Mouse (Mus musculus): ENCODE measurements at regions not wholly inside any gene's neighbourhood (a gene's known extent, or its start where the extent isn't known, plus 50 kb on each side); places are given as distances from the start of the nearest gene placed in this dataset.

- Histone ChIP-seq H3K27me3 (replicated peaks) (no peaks in the 10 kb centered on the region), H3K9ac (no peak overlapping the region), H3K4me3 (no peak overlapping the region), H3K4me2 (no peak overlapping the region), H3K27ac (no peak overlapping the region), H3K36me3 (replicated peaks) (no peaks in the 10 kb centered on the region), H3K9me3 (no peaks in the 10 kb centered on the region), H3K4me1 (no peaks in the 10 kb centered on the region)
- WGBS, result 37% methylated on average over 3 of the region's 3 CpGs
- ATAC-seq (replicated peaks), result no peak
Measured at GRCm38 (mm10) chr13:101439517-101439916, 328.5 kb downstream of the Pik3r1 start.

DNA sequence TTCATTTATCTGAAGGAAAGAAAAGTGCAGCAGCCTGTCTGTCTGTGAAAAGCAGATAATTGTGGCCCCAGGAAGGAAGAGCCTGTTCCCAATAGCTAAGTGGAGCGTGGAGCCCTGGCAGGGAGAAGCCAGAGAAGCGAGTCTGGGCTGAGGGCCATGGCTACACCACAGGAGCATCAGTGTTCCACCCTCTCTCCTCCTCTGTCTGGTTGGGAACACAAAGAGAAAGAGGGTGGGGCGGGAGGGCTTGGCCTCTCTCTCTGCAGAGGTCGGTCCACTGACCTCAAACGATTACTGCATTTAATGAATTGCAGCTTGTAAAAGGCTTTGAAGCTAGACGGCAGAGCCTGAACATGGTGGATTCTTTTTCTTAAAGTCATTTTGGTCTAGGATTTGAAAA is 329.0 kb downstream of the Pik3r1 start:
- Histone ChIP-seq H3K9me3 (no peaks in the 10 kb centered on the region), H3K27ac (no peak overlapping the region), H3K9ac (no peak overlapping the region), H3K4me2 (no peak overlapping the region), H3K4me3 (no peak overlapping the region), H3K4me1 (no peaks in the 10 kb centered on the region), H3K36me3 (replicated peaks) (no peaks in the 10 kb centered on the region), H3K27me3 (replicated peaks) (no peaks in the 10 kb centered on the region)
- 15% methylated on average over 6 of the region's 6 CpGs for WGBS
- no peak for ATAC-seq (replicated peaks)

- WGBS, result 87% methylated on average over 6 of the region's 6 CpGs
- Histone ChIP-seq H3K9ac (no peak overlapping the region), H3K4me1 (no peaks in the 10 kb centered on the region), H3K4me2 (no peak overlapping the region), H3K9me3 (no peaks in the 10 kb centered on the region), H3K36me3 (replicated peaks) (no peaks in the 10 kb centered on the region), H3K4me3 (no peak overlapping the region), H3K27me3 (replicated peaks) (no peaks in the 10 kb centered on the region), H3K27ac (no peak overlapping the region)
- ATAC-seq (replicated peaks), result no peak
Measured at GRCm38 (mm10) chr13:101433162-101433561, 334.9 kb downstream of the Pik3r1 start.

- no peaks in the 10 kb centered on the region for H3K36me3 ChIP-seq (replicated peaks)
- WGBS, result 79% methylated on average over 12 of the region's 12 CpGs
- no peak for ATAC-seq (replicated peaks)
Measured at GRCm38 (mm10) chr13:101427426-101428221, 340.4 kb downstream of the Pik3r1 start.

GRCm38 (mm10) chr13:101426461-101426860 is 341.6 kb downstream of the Pik3r1 start:
- H3K27ac ChIP-seq, result no peak overlapping the region
- H3K4me1 ChIP-seq, result no peaks in the 10 kb centered on the region
- H3K4me2 ChIP-seq, result no peak overlapping the region
- H3K9me3 ChIP-seq, result no peaks in the 10 kb centered on the region
- 47% methylated on average over 5 of the region's 5 CpGs for WGBS
- ATAC-seq (replicated peaks), result no peak
- no peaks in the 10 kb centered on the region for H3K36me3 ChIP-seq (replicated peaks)
- no peak overlapping the region for H3K4me3 ChIP-seq
- no peaks in the 10 kb centered on the region for H3K27me3 ChIP-seq (replicated peaks)
- H3K9ac ChIP-seq, result no peak overlapping the region

More at GRCm38 (mm10) chr13:101427426-101428221, 340.4 kb downstream of the Pik3r1 start:
- Histone ChIP-seq H3K9me3 (no peaks in the 10 kb centered on the region), H3K27ac (no peak overlapping the region), H3K4me2 (no peak overlapping the region), H3K4me1 (no peaks in the 10 kb centered on the region), H3K4me3 (no peak overlapping the region), H3K27me3 (replicated peaks) (no peaks in the 10 kb centered on the region), H3K9ac (no peak overlapping the region)

GRCm38 (mm10) chr13:101422082-101422481 is 345.9 kb downstream of the Pik3r1 start:
- no peak for ATAC-seq (replicated peaks)
- H3K4me2 ChIP-seq, result no peak overlapping the region
- 88% methylated on average over 3 of the region's 3 CpGs for WGBS

GRCm38 (mm10) chr13:101419457-101420025 is 348.5 kb downstream of the Pik3r1 start:
- no peaks in the 10 kb centered on the region; the same call in 1 of the 2 replicates for H3K4me1 ChIP-seq
- H3K4me2 ChIP-seq, result no peak overlapping the region
- H3K36me3 ChIP-seq (replicated peaks), result no peaks in the 10 kb centered on the region
- no peaks in the 10 kb centered on the region for H3K27me3 ChIP-seq (replicated peaks)
- no peak overlapping the region for H3K27ac ChIP-seq
- 66% methylated on average over 7 of the region's 7 CpGs for WGBS
- H3K9me3 ChIP-seq, result no peaks in the 10 kb centered on the region
- H3K9ac ChIP-seq, result no peak overlapping the region
- no peak overlapping the region for H3K4me3 ChIP-seq
- no peak; the same call in 1 of the 2 replicates for ATAC-seq (replicated peaks)

More at GRCm38 (mm10) chr13:101422082-101422481, 345.9 kb downstream of the Pik3r1 start:
- Histone ChIP-seq H3K4me3 (no peak overlapping the region), H3K9me3 (no peaks in the 10 kb centered on the region), H3K9ac (no peak overlapping the region), H3K4me1 (no peaks in the 10 kb centered on the region; the same call in 1 of the 2 replicates), H3K36me3 (replicated peaks) (no peaks in the 10 kb centered on the region), H3K27me3 (replicated peaks) (no peaks in the 10 kb centered on the region), H3K27ac (no peak overlapping the region)

DNA sequence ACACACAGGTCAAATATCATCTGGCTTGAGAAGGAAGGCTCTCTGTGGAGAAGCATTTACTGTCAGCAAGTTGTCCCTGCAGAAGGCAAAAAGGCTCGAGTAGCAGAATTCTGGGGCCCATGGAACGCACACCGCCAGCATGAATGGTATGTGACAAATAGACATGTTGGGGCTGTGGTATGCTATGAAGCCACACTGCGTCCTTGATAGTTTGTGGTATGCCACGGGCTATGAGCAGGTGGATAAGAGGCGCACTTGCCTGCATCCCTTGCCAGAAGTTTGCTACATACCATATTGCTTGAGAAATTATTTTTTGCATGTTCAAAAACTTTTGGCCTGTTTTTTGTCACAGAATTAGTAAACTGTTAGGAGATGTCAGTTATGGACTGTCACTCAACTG is 349.7 kb downstream of the Pik3r1 start:
- Histone ChIP-seq H3K36me3 (replicated peaks) (no peaks in the 10 kb centered on the region), H3K27me3 (replicated peaks) (no peaks in the 10 kb centered on the region)
- WGBS, result 92% methylated on average over 6 of the region's 6 CpGs

GRCm38 (mm10) chr13:101408885-101409284 is 359.1 kb downstream of the Pik3r1 start:
- no peaks in the 10 kb centered on the region for H3K4me1 ChIP-seq
- WGBS, result 90% methylated on average over 4 of the region's 4 CpGs

More for the DNA sequence above, 349.7 kb downstream of the Pik3r1 start:
- Histone ChIP-seq H3K9me3 (no peaks in the 10 kb centered on the region), H3K9ac (no peak overlapping the region), H3K4me1 (no peaks in the 10 kb centered on the region; the same call in 1 of the 2 replicates), H3K4me3 (no peak overlapping the region), H3K27ac (no peak overlapping the region), H3K4me2 (no peak overlapping the region)
- no peak for ATAC-seq (replicated peaks)

DNA sequence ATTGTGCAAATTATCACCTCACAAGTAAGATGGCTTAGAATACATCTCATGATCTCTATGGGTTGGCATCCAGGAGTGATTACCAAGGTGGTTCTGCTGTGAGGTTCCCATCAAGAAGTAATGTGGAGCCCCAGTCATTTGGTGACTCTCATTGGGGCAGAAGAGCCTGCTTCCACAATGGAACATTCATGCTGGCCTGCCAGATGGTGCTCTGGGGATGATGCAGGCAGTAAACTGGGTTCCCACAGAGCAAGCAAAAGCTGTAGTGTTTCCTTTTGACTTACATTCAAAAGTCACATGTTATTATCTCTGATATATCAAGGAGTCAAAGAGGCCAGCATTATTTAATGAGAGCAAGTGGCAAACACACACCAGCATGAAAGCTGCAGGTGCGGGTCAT is 360.4 kb downstream of the Pik3r1 start:
- 94% methylated on average over 1 of the region's 1 CpGs for WGBS
- no peak overlapping the region for H3K9ac ChIP-seq
- no peaks in the 10 kb centered on the region for H3K27me3 ChIP-seq (replicated peaks)
- H3K4me2 ChIP-seq, result no peak overlapping the region
- no peak for ATAC-seq (replicated peaks)
- no peaks in the 10 kb centered on the region for H3K9me3 ChIP-seq
- H3K27ac ChIP-seq, result no peak overlapping the region
- no peaks in the 10 kb centered on the region for H3K4me1 ChIP-seq
- no peaks in the 10 kb centered on the region for H3K36me3 ChIP-seq (replicated peaks)
- H3K4me3 ChIP-seq, result no peak overlapping the region

More at GRCm38 (mm10) chr13:101408885-101409284, 359.1 kb downstream of the Pik3r1 start:
- Histone ChIP-seq H3K27me3 (replicated peaks) (no peaks in the 10 kb centered on the region), H3K9ac (no peak overlapping the region), H3K4me2 (no peak overlapping the region), H3K9me3 (no peaks in the 10 kb centered on the region), H3K4me3 (no peak overlapping the region), H3K27ac (no peak overlapping the region), H3K36me3 (replicated peaks) (no peaks in the 10 kb centered on the region)
- no peak for ATAC-seq (replicated peaks)

- 63% methylated on average over 5 of the region's 5 CpGs for WGBS
- Histone ChIP-seq H3K4me3 (no peak overlapping the region), H3K9ac (no peak overlapping the region), H3K9me3 (no peaks in the 10 kb centered on the region), H3K27me3 (replicated peaks) (no peaks in the 10 kb centered on the region), H3K4me1 (no peaks in the 10 kb centered on the region), H3K4me2 (no peak overlapping the region), H3K36me3 (replicated peaks) (no peaks in the 10 kb centered on the region), H3K27ac (no peak overlapping the region)
- ATAC-seq (replicated peaks), result no peak
Measured at GRCm38 (mm10) chr13:101373581-101374189, 394.3 kb downstream of the Pik3r1 start.

- no peak overlapping the region for H3K27ac ChIP-seq
- H3K4me3 ChIP-seq, result no peak overlapping the region
- no peaks in the 10 kb centered on the region for H3K36me3 ChIP-seq (replicated peaks)
- no peak for ATAC-seq (replicated peaks)
- 88% methylated on average over 1 of the region's 1 CpGs for WGBS
- H3K4me2 ChIP-seq, result no peak overlapping the region
- no peaks in the 10 kb centered on the region for H3K27me3 ChIP-seq (replicated peaks)
- H3K9ac ChIP-seq, result no peak overlapping the region
- H3K9me3 ChIP-seq, result no peaks in the 10 kb centered on the region
- H3K4me1 ChIP-seq, result no peaks in the 10 kb centered on the region
Measured at GRCm38 (mm10) chr13:101371906-101372305, 396.1 kb downstream of the Pik3r1 start.
